Mouse (Mus musculus) spleen, postnatal 36 days (tissue): ENCODE data around the gene Epb41l4b.

ENCODE experiments used
- DNase-seq, 2 experiments: peaks; one replicate each; pipeline ENCODE4 v3.0.0; 2022; ENCODE audit warnings: low spot score in 2 of 2, mixed read lengths in 1 of 2

Gene Epb41l4b

GRCm38 (mm10) chr4:57011454-57012046 lies 131.7 kb downstream of the Epb41l4b start:
- DNase-seq = no peak

GRCm38 (mm10) chr4:57010919-57011318 lies 132.3 kb downstream of the Epb41l4b start:
- no peak for DNase-seq

- no peak for DNase-seq
Measured at GRCm38 (mm10) chr4:57010425-57010824, 132.8 kb downstream of the Epb41l4b start.

GRCm38 (mm10) chr4:57007717-57008116 lies 135.5 kb downstream of the Epb41l4b start:
- DNase-seq = no peak

GRCm38 (mm10) chr4:57005011-57005410 lies 138.2 kb downstream of the Epb41l4b start:
- no peak for DNase-seq

- DNase-seq = no peak
Measured at GRCm38 (mm10) chr4:57003886-57004285, 139.4 kb downstream of the Epb41l4b start.

- DNase-seq = no peak
Measured at GRCm38 (mm10) chr4:57002751-57003150, 140.5 kb downstream of the Epb41l4b start.

- no peak for DNase-seq
Measured at GRCm38 (mm10) chr4:57001437-57001836, 141.8 kb downstream of the Epb41l4b start.

- DNase-seq = peak in 1 of 2 experiments; percentile 3
Measured at GRCm38 (mm10) chr4:56993331-56993730, 149.9 kb downstream of the Epb41l4b start.

GRCm38 (mm10) chr4:56991951-56992350 lies 151.3 kb downstream of the Epb41l4b start:
- no peak for DNase-seq

- no peak for DNase-seq
Measured at GRCm38 (mm10) chr4:56990215-56990584, 153.0 kb downstream of the Epb41l4b start, which contains the start of gene Frrs1l. Gene Frrs1l, minus strand, starts transcription at chr4:56990391.

- DNase-seq = no peak
Measured at GRCm38 (mm10) chr4:56989431-56990214, 153.6 kb downstream of the Epb41l4b start.

- no peak for DNase-seq
Measured at GRCm38 (mm10) chr4:56965586-56966179, 177.6 kb downstream of the Epb41l4b start.

- no peak for DNase-seq
Measured at GRCm38 (mm10) chr4:56963687-56964086, 179.6 kb downstream of the Epb41l4b start.

GRCm38 (mm10) chr4:56961320-56961925 lies 181.8 kb downstream of the Epb41l4b start:
- DNase-seq = no peak

GRCm38 (mm10) chr4:56957518-56957917 lies 185.7 kb downstream of the Epb41l4b start:
- DNase-seq = no peak

GRCm38 (mm10) chr4:56953235-56953634 lies 190.0 kb downstream of the Epb41l4b start:
- no peak for DNase-seq

- DNase-seq = no peak
Measured at GRCm38 (mm10) chr4:56951701-56952100, 191.5 kb downstream of the Epb41l4b start.

GRCm38 (mm10) chr4:56949494-56949893 lies 193.7 kb downstream of the Epb41l4b start:
- DNase-seq = peak; percentile 7 to 8

- DNase-seq = peak; percentile 92 to 93
Measured at GRCm38 (mm10) chr4:56946641-56947640, 196.3 kb downstream of the Epb41l4b start, which contains the start of gene Tmem245. Gene Tmem245, minus strand, starts transcription at chr4:56947437.

- no peak for DNase-seq
Measured at GRCm38 (mm10) chr4:56946180-56946579, 197.1 kb downstream of the Epb41l4b start.
